Mouse (Mus musculus) kidney, postnatal 0 days (tissue): ENCODE data around the gene Myo1f. TPM values are rescaled to one million over a fixed set of nuclear protein-coding genes. Genes with fewer than 3 reads are reported as not detected.

Experiments used
- ATAC-seq: fragments of 200-750 bp; cut with Nextera tagmentation; replicated peaks from 2 replicates; pipeline ENCODE4 v1.8.0; 2017; ENCODE audit warnings: low read depth, moderate number of reproducible peaks, moderate TSS enrichment, moderate library complexity; ENCODE audit not compliant: low FRiP score
- DNase-seq: peaks from one replicate; pipeline ENCODE4 v3.0.0-alpha.2; 2016; ENCODE audit warnings: low spot score
- H3K27ac ChIP-seq: fragments of 300-500 bp; sonication (generic); 2 replicates; pipeline ENCODE4 v1.5.1; 2014; ENCODE audit warnings: mild to moderate bottlenecking
- H3K27me3 ChIP-seq: fragments of 300-500 bp; sonication (generic); 2 replicates; pipeline ENCODE4 v1.6.1; 2014; ENCODE audit warnings: low read length, mixed read lengths; ENCODE audit not compliant: insufficient read depth
- H3K36me3 ChIP-seq: fragments of 300-500 bp; sonication (generic); 2 replicates; pipeline ENCODE4 v1.6.1; 2014; ENCODE audit warnings: low read length, mixed read lengths; ENCODE audit not compliant: insufficient read depth
- H3K4me1 ChIP-seq: fragments of 300-500 bp; sonication (generic); replicated peaks from 2 replicates; pipeline ENCODE4 v1.6.1; 2014; ENCODE audit warnings: antibody characterized with exemption, low read length, mixed read lengths; ENCODE audit not compliant: insufficient read depth
- H3K4me2 ChIP-seq: fragments of 300-500 bp; sonication (generic); 2 replicates; pipeline ENCODE4 v1.6.1; 2014; ENCODE audit warnings: mild to moderate bottlenecking, low read length, moderate library complexity, mixed read lengths
- H3K4me3 ChIP-seq: fragments of 300-500 bp; sonication (generic); replicated peaks from 2 replicates; pipeline ENCODE4 v1.5.1; 2014; ENCODE audit warnings: low read depth, low read length
- H3K9ac ChIP-seq: fragments of 300-500 bp; sonication (generic); 2 replicates; pipeline ENCODE4 v1.6.1; 2014; ENCODE audit warnings: low read depth, low read length
- H3K9me3 ChIP-seq: fragments of 300-500 bp; sonication (generic); replicated peaks from 2 replicates; pipeline ENCODE4 v1.6.1; 2016; ENCODE audit warnings: low read length, inconsistent platforms, mixed read lengths
- CTCF ChIP-seq: IDR thresholded peaks from 2 replicates; pipeline ENCODE4 v1.5.1; 2016; ENCODE audit warnings: antibody characterized with exemption, low read depth, mild to moderate bottlenecking, moderate library complexity
- WGBS: fragments of 180-500 bp; shearing (Covaris S2); extraction: QIAGEN DNeasy Blood & Tissue Kit; methylation state at CpG from one replicate; pipeline ENCODE4 v1.1.7; 2014; 5-methylcytosine and 5-hydroxymethylcytosine counted together
- polyA plus RNA-seq: library from polyadenylated mRNA; unstranded; fragments of >200 nt; fragmentation: Nextera tagmentation; extraction: Ambion mirVana; gene quantifications from 2 replicates; pipeline ENCODE4 v1.2.1, GENCODE M21; 2015

The Myo1f gene
- polyA plus RNA-seq, 1 experiment from 2014 or later = 1.5 TPM

- H3K4me2 ChIP-seq = peak overlapping the region; percentile 63
- peak overlapping the region; percentile 62 for H3K9ac ChIP-seq
- 0 out of 2 replicates have a peak, but pooled peaks cover under 1% of the 10 kb centered on the region for H3K36me3 ChIP-seq
- ATAC-seq (no peak; the same call in 1 of the 2 replicates), DNase-seq (no peak)
- no peak for TF ChIP-seq CTCF
- peaks cover 9% of the 10 kb centered on the region; the same call in 1 of the 2 replicates for H3K4me1 ChIP-seq
- peak overlapping the region; percentile 70 for H3K27ac ChIP-seq
- peak overlapping the region; percentile 61 for H3K4me3 ChIP-seq
- H3K9me3 ChIP-seq = no peaks in the 10 kb centered on the region
- no peaks in the 10 kb centered on the region for H3K27me3 ChIP-seq
- WGBS = 3% methylated on average over 12 of the region's 13 CpGs
These were observed 32.0 kb upstream of the Myo1f start for GRCm38 (mm10) chr17:33523431-33523917.

GRCm38 (mm10) chr17:33523918-33524755, 31.4 kb upstream of the Myo1f start, which contains the start of gene Adamts10:
Gene Adamts10, plus strand, starts transcription at chr17:33524204.
- DNase-seq = peak; percentile 86
- H3K9me3 ChIP-seq = no peaks in the 10 kb centered on the region

DNA sequence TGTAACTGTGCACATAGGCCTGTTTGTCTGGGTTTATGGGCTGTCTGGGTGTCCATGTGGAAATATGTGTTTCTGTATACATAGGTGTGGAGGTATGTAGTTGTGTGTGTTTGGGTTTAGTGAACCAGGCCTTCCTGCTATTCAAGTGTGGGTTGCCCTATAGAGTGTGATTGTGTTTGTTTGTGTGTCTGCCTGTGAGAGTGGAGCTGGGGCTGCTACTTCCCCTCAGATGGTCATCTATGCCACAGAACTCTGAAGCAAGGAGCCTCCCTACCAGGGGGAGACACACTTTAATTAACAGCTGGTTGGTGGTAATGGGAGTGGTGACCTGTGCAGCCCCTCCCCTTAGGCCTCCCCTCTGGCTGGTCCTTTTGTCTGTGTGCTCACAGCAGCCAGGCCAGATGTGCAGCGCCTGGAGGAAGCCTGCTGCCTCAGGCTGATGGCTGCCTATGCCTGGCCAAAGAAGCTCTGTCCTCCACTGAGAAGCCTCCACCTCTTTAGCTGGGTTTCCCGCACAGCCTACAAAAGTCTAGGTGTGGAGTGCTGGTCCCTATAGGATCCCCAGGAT, 30.6 kb upstream of the Myo1f start:
- Histone ChIP-seq H3K4me2 (peak overlapping the region; percentile 63), H3K4me1 (peaks cover 9% of the 10 kb centered on the region; the same call in 1 of the 2 replicates), H3K4me3 (peak overlapping the region; percentile 61), H3K36me3 (peaks cover 7% of the 10 kb centered on the region), H3K27ac (peak overlapping the region; percentile 70), H3K9me3 (no peaks in the 10 kb centered on the region), H3K27me3 (no peaks in the 10 kb centered on the region), H3K9ac (peak overlapping the region; percentile 62)
- DNase-seq = peak; percentile 22
- WGBS = 18% methylated on average over 2 of the region's 2 CpGs
- no peak for TF ChIP-seq CTCF
- no peak for ATAC-seq

More at GRCm38 (mm10) chr17:33523918-33524755, 31.4 kb upstream of the Myo1f start, which contains the start of gene Adamts10:
- no peaks in the 10 kb centered on the region for H3K27me3 ChIP-seq
- no peak for TF ChIP-seq CTCF
- peak within 1 kb of the TSS; percentile 62 for H3K9ac ChIP-seq
- peak within 1 kb of the TSS; percentile 70 for H3K27ac ChIP-seq
- H3K36me3 ChIP-seq = peaks cover 7% of the 10 kb centered on the region
- WGBS = under 1% methylated on average over 44 of the region's 44 CpGs
- peak within 1 kb of the TSS; percentile 61 for H3K4me3 ChIP-seq
- peak within 1 kb of the TSS; percentile 63 for H3K4me2 ChIP-seq
- 0 out of 2 replicates have a peak, but pooled peaks have one; percentile 44 for ATAC-seq
- H3K4me1 ChIP-seq = peaks cover 9% of the 10 kb centered on the region; the same call in 1 of the 2 replicates

DNA sequence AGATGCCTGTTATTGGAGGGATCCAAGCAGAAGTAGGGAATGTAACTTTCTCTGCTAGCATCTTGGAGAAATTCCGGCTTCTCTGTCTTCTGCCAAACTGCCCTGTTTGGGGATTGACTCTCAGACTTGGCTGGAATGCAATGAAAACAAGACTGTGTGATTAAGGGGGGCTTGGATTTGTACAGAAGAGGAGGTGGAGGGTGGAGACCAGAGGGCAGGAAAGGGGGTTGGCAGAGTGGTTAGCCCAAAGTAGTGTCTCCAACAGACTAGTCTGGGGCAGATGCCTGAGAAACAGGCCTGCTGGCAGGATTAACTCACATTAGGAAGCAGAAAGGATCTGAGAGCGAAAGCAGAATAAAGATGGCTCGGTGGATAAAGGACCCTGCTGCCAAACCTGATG, 29.0 kb upstream of the Myo1f start:
- 58% methylated on average over 3 of the region's 3 CpGs for WGBS
- Histone ChIP-seq H3K9ac (0 out of 2 replicates have a peak overlapping the region, but pooled peaks have one; percentile 13), H3K36me3 (peaks cover 10% of the 10 kb centered on the region), H3K4me1 (peaks cover 9% of the 10 kb centered on the region; the same call in 1 of the 2 replicates), H3K4me3 (no peak overlapping the region), H3K9me3 (no peaks in the 10 kb centered on the region), H3K27ac (0 out of 2 replicates have a peak overlapping the region, but pooled peaks have one; percentile 2), H3K4me2 (no peak overlapping the region), H3K27me3 (no peaks in the 10 kb centered on the region)
- DNase-seq (peak; percentile 45), ATAC-seq (no peak)
- no peak for TF ChIP-seq CTCF

- TF ChIP-seq CTCF = peak; percentile 83
- Histone ChIP-seq H3K9ac (no peak overlapping the region), H3K27me3 (no peaks in the 10 kb centered on the region), H3K4me1 (no peaks in the 10 kb centered on the region), H3K27ac (no peak overlapping the region), H3K36me3 (peaks cover 5% of the 10 kb centered on the region; the same call in 1 of the 2 replicates), H3K4me2 (no peak overlapping the region), H3K9me3 (no peaks in the 10 kb centered on the region), H3K4me3 (no peak overlapping the region)
- WGBS = 93% methylated on average over 3 of the region's 3 CpGs
- peak; percentile 67 for DNase-seq
- peak; percentile 29; the same call in 1 of the 2 replicates for ATAC-seq
These were observed 16.3 kb upstream of the Myo1f start for GRCm38 (mm10) chr17:33539106-33539675.

DNA sequence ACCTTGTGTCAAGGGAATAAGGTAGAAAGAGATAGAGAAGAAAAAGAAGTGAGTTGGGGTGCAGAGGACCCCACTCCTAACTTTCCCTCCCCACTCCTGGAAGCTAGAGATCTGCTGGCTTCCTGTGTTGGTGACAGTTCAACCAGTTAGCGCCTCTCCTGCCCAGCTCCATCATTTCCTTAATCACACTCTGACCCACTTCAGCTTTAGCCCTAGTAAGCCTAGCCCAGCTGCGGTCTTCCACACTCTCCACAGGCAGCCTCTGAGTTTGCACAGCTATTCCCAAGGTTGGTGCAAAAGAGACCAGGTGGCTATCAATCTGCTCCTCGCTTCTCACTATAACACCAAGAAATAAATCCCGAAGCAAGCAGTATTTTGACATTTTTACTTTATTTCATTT, 15.6 kb upstream of the Myo1f start:
- no peak overlapping the region for H3K9ac ChIP-seq
- no peaks in the 10 kb centered on the region for H3K27me3 ChIP-seq
- H3K27ac ChIP-seq = no peak overlapping the region
- no peak for ATAC-seq
- no peak overlapping the region for H3K4me2 ChIP-seq
- 90% methylated on average over 4 of the region's 4 CpGs for WGBS
- H3K9me3 ChIP-seq = no peaks in the 10 kb centered on the region
- no peak overlapping the region for H3K4me3 ChIP-seq
- DNase-seq = no peak
- no peak for TF ChIP-seq CTCF
- peaks cover 8% of the 10 kb centered on the region for H3K36me3 ChIP-seq
- H3K4me1 ChIP-seq = no peaks in the 10 kb centered on the region
